Mouse (Mus musculus): ENCODE data around the gene Riok2.

Gene Riok2

DNA sequence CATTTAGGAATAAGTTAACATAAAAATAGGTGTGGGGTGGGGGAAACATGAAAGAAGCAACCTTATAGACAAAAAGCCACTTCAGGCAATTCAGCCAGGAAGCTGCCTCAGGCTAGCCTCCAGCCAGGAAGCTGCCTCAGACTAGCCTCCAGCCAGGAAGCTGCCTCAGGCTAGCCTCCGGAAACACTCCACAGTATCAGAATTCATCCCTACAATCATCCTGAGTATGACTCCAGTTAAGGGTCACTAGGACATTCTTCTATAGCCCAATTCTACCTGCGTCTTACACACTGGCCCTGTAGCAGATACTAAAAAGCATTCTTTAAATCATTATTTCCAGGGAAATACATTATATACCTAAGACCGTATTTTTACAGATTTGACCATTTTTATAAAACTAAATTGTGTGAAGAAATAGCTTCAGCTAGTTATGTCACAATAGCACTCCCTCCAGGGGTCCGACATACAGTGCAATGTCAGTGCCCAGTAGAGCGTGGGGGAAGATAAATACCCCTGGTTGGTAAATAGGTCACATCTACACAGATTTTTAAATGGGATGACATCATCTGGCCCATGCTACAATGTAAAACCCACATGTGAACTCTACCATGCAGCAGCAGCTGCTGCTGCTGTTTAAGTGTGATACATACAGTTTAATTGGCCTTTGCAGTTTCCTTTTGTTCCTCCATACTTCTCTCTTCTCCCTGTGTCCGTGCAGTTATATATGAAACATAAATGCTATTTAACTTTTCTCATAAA lies 34.8 kb downstream of the Riok2 start:
- no peak for DNase-seq

DNA sequence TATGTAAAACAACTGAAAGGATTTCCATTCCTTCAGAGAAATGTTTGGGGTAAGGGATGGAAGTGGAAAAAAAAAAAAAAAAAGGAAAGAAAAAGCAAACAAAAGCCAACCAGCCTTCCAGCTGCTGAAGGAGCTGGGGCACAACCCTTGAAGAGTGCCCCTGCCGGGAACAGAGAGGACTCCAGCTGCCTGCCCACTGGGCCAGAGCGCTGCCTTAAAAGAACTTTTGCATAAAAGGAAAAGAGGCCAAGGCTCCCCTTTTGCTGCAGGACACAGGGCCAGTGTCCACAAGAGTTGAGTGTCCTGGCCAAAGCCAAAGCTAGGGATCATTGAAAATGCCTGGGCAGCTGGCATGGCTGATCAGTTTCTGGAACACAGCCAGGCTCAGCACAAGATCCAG lies 35.5 kb downstream of the Riok2 start:
- peak; percentile 17 for DNase-seq

DNA sequence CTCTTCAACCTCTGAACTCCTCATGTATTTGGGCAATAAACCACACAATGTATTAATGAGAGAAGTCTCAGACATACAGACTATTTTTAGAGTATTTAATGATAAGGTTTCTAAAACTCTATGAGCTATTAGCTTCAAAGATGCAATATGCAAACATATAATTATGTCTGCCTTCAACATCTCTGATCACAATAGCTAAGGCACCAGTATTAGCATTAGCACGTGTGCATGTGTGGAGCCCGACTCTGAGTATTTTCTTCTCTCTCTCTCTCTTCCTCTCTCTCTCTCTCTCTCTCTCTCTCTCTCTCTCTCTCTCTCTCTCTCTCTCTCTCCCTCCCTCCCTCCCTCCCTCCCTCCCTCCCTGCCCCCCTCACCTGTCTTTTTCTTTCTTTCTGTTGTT lies 37.3 kb downstream of the Riok2 start:
- DNase-seq = no peak

DNA sequence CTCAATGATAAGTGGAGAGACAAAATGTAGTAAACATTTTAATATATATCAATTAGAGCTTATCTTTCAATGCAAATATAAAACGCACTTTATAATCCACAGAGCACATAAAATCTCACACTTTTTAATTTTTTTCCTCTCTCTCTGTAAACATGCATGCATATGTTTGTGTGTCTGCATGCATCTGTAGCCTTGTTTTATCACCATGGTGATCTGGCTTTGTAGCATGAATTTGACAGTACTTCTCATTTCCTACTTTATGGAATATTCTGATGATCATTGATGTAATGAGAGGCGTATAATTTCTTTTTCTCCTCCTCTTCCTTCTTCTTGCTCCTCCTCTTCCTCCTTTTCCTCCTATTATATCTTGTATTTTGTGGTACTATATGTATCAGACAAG lies 38.1 kb downstream of the Riok2 start:
- DNase-seq = no peak

DNA sequence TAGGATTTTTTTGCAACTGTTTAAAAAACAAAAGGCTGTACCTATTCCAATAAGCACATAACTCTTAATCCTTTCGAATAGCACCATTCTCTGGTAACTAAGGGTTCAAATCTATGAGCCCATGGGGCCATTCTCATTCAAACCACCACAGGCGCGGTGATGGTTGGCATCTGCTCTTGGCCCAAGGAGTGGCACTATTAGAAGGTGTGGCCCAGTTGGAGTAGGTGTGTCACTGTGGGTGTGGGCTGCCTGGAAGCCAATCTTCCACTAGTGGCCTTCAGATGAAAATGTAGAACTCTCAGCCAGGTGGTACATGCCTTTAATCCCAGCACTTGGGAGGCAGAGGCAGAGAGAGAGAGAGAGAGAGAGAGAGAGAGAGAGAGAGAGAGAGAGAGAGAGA lies 40.1 kb downstream of the Riok2 start:
- no peak for DNase-seq

DNA sequence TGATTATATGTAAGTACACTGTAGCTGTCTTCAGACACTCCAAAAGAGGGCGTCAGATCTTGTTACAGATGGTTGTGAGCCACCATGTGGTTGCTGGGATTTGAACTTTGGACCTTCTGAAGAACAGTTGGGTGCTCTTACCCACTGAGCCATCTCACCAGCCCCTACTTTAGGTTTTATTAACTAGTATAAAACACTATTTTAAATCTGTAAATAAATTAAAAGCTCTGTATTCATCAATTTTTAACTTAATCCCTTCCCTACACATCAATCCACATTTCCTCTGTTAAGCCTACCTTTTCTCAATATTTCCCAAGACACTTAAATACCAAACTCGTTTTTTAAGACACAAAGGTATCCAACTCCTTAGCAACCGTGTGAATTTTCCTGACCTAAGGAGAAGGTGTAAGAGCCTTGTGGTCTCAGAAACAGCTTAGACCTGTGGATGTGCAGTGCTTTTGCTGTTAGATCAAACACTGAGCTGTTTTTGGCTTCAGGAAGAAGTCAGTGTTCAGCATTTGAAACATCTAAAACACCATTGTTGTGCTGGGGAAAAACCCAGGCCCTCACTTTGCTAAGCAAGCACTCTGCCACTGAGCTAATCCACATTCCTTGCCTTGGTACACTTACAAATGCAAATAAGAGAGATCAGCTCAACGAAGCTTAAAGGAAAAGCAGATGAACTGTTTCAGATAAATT lies 50.6 kb downstream of the Riok2 start:
- no peak for DNase-seq

DNA sequence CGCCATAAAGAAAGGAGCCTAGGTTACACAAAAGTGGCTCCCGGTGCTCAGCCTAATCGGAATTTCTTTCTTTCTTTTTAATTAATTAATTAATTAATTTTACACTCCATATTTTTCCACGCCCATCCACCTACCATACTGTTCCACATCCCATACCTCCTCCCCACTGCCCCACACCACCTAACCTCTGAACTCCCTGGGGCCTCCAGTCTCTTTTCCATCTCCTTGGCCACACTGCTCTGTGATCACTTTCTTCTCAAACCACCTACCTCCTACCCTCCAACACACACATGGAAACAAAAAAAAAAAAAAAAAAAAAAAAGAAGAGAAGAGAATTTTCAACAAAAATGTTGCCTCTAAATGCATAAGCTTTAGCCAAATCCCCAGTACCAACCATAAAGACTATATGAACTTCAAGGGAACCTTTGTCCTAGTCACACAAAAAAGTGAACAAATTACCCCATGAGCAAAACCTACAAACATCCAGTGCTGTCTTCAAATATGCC lies 51.3 kb downstream of the Riok2 start:
- no peak for DNase-seq

DNA sequence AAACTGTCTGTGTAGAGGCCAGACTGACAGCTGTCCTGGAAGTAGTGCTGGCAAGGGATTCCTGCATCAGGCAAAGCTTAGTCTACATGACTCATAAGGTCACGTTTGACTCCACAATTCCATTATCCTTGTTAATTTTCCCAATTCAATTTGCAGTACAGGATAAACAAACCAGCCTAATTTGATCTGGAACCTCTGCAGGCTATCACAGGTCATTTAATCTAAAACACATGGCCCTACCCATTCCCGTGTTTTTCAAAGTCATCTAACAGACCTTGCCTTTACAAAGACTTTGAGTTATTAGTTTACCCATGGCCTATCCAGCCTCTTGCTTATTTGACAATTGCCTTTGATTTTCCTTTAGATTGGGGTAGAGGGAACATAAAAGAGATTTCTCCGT lies 51.8 kb downstream of the Riok2 start:
- no peak for DNase-seq

DNA sequence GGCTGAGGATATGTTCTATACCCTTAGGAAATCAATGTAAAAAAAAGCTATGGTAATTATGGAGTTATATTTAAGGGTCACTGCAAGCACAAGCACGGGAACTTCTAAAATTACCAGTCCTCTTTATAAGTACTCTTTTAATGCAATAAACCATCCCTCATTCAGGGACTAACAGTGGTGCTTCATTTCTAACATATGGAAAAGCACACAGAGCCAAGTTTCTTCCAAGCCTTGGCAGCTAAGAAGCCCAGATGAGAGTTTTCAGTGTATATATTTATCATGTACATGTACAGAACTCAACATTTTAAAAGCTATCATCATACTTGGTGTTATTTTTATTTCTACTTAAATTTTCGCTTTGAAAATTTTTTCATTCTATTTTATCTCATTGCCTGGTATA lies 54.8 kb downstream of the Riok2 start:
- DNase-seq = no peak

DNA sequence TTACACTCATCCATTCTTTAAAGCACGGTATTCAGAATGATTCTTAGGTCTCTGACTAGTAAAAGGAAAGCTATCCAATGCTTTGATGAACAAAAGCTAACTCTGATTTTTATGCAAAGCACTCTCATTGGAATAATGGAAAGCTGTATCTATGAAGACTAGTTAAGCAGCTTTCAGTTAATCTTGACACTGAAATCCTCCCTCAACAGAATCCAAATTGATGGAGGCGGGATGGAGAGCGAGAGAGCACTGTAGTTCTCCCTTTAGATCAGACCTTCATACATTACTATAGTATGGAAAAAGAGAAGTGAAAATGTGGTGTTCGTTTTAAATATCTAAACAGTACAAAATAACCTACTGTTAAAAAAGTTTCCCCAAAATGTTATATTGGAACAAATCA lies 59.6 kb downstream of the Riok2 start:
- no peak for DNase-seq

DNA sequence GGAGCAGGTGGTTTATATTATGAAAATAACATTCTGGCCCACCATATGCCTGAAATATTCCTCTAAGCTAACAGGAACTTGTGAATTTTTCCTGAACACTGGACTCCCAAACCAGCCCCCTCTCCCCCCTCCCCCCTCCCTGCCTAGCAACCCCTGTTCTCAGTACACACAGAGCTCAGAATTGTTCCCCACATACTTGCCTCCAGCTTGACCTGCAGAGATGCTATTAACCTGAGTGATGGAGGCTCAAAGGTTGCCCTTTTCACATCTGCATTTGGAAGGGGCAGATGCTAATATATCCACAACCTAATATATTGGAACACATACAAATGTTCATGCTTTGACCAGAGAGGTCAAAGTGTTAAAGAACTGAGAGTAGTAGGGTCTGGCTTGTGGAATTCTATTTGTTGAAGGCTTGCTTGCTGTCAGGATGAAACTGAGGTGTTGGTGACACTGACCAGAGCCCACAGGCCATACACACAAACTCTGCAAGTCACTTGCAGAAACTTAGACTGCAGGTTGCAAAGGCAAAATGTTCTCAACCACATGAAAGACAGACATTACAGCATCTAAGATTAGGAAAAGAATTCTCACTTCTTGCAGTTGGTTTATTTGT lies 64.6 kb downstream of the Riok2 start:
- DNase-seq = no peak

DNA sequence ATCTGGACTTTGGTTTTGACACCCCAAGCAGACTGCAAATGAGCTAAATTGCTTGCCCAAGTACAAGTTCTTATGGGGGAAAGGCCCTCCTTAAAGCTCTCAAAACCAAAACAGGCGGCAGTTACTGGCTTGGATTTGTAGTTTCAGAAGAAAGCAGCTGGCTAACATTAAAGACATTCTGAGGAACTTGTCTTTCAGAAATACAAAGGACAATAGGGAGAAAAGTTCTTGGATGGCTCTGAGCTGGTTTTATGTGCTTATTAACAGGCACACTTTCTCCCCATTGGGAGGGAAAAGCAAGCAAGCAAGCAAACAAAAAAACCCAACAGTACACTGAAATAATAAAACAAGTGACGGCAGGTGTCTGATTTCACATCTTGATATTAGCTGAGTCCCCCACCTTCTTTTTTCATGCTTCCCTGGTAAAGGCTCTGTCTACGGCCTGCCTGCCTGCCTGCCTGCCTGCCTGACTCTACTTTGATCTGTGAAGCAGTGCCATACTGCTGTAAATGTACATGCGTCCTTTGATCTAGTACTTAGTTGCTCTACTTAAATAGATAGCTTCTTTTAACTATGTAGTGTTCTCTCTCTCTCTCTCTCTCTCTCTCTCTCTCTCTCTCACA lies 67.9 kb downstream of the Riok2 start:
- no peak for DNase-seq

DNA sequence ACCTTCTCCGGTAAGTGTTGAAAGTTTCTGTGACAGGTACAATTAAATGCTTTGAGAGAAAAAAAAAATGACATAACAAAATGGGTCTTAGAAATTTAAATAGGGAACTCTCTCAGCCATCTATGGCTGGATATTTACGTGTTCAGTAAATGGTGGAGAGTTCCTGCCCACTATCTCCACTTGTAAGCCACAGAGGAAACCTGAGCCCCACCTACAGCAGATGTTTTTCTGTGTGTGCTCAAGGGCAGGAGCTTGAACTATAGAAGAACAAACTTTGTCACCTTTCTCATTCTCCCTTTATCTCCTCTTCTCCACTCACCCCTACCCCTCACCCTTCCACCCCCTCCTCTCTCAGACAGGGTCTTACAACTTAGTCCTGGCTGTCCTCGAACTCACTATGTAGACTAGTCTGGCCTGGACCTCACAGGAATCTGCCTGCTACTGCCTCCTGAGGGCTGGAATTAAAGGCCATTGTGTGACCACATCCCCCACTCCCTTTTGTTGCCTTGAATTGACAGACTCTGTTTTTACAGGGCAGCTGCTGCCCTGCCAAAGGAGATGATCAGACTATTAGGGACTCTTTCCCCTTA lies 70.3 kb downstream of the Riok2 start:
- DNase-seq = no peak

Data from right cerebral cortex, postnatal 4 days (tissue).